Mouse (Mus musculus): Measurements from ENCODE around the gene Olfr1232. TPM values are rescaled to one million over a fixed set of nuclear protein-coding genes. Genes with fewer than 3 reads are reported as not detected.

Olfr1232 gene
- total RNA-seq (2022) = not detected

GRCm38 (mm10) chr2:89329575-89329974, at the start of gene Olfr1232:
Olfr1232 (minus strand) TSS chr2:89329675.
- no peak for DNase-seq (ENCODE audit: low spot score in 2 of 2)

- DNase-seq (ENCODE audit: low spot score in 2 of 2) = no peak
Measured at GRCm38 (mm10) chr2:89364765-89365164, 35.3 kb upstream of the Olfr1232 start, which contains the start of gene Olfr1234. Olfr1234 (minus strand) TSS chr2:89364865.

- DNase-seq (ENCODE audit: low spot score in 2 of 2) = no peak
Measured at GRCm38 (mm10) chr2:89342298-89342697, 12.8 kb upstream of the Olfr1232 start, which contains the start of gene Olfr1233. Olfr1233 (minus strand) TSS chr2:89342398.

DNA sequence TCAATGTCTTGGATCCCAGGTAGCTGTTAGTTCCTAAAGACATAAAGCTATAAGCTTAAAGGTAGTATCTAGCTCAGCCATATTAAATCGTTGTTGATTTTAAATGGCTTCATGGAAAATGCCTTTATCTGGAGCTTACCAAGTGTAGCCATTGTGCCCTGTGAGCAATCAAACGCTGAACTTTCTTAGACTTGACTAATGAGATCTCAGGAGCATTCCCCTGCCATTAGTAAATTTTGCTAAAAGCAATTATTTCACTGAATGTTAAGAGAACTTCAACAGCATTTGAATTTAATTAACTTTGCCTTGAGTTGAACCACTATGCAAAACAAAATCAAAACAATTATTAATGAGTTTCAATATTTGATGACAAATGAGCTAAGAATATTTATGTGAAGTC, 22.5 kb downstream of the Olfr1232 start, which contains the start of gene Olfr1231:
Gene Olfr1231, minus strand, starts transcription at position 101 of the 400 bp plus-strand sequence.
- no peak for DNase-seq (ENCODE audit: low spot score in 2 of 2)

DNA sequence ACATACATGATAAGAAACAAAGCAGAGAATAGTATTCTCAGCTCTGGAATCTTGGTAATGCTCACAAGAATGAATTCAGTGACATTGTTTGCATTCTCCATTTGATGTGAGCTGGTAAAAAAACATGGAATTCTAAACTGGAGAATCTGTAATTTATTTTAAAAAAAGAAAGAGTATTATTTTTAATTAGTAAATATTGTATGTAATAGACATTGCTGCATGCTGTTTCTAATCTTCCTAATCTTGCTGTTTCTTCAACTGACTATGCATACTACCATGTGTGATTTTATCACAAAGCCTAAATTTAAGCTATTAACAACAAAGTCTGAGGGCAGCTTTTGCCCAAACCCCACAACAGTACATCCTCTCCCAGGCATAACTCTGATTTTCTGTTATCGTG, 32.3 kb downstream of the Olfr1232 start, which contains the start of gene Olfr1230:
Gene Olfr1230, minus strand, starts transcription at position 101 of the 400 bp plus-strand sequence.
- no peak for DNase-seq (ENCODE audit: low spot score in 2 of 2)

DNA sequence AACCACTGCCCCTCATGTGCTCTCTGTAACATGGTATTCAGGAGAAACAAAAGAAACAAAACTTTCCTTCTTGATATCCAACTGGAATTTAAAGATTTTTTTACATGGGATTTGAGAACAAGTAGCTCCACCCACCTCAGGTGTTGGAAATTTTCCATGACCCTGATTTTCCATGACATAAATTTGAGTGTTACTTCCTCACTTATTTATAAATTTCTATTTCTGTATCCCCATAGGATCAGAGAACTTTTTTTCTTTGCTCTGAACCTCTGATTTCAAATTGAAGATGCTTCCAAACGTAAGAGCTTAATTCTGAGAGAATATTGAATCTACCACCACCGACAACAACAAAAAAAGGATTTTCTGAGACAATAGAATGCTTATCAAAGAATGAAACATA, 41.6 kb downstream of the Olfr1232 start, which contains the start of gene Olfr1229:
Gene Olfr1229, minus strand, starts transcription at position 101 of the 400 bp plus-strand sequence.
- DNase-seq (ENCODE audit: low spot score in 2 of 2) = no peak

Other genes with a start within 250 kb of the Olfr1232 start
- not detected for gene Olfr1219, start 246.2 kb downstream of the Olfr1232 start, total RNA-seq (2022)
- not detected for gene Olfr1220, start 222.8 kb downstream of the Olfr1232 start, total RNA-seq (2022)
- gene Olfr1221, start 212.4 kb downstream of the Olfr1232 start, total RNA-seq (2022) = not detected
- not detected for gene Olfr1222, start 196.6 kb downstream of the Olfr1232 start, total RNA-seq (2022)
- gene Olfr1223, start 178.1 kb downstream of the Olfr1232 start, total RNA-seq (2022) = not detected
- not detected for gene Olfr1224-ps1, start 165.6 kb downstream of the Olfr1232 start, total RNA-seq (2022)
- gene Olfr1225, start 155.0 kb downstream of the Olfr1232 start, total RNA-seq (2022) = not detected
- gene Olfr1226, start 129.6 kb downstream of the Olfr1232 start, total RNA-seq (2022) = not detected
- not detected for gene Olfr1228, start 75.6 kb downstream of the Olfr1232 start, total RNA-seq (2022)
- gene Olfr1229, start 41.7 kb downstream of the Olfr1232 start, total RNA-seq (2022) = not detected
- not detected for gene Olfr1230, start 32.4 kb downstream of the Olfr1232 start, total RNA-seq (2022)
- not detected for gene Olfr1231, start 22.6 kb downstream of the Olfr1232 start, total RNA-seq (2022)
- not detected for gene Olfr1233, start 12.7 kb upstream of the Olfr1232 start, total RNA-seq (2022)
- gene Olfr1234, start 35.2 kb upstream of the Olfr1232 start, total RNA-seq (2022) = not detected
- gene Olfr1238, start 80.0 kb upstream of the Olfr1232 start, total RNA-seq (2022) = not detected
- gene Olfr1239, start 90.7 kb upstream of the Olfr1232 start, total RNA-seq (2022) = not detected
- gene Olfr1240, start 113.3 kb upstream of the Olfr1232 start, total RNA-seq (2022) = not detected
- not detected for gene Olfr1241, start 157.5 kb upstream of the Olfr1232 start, total RNA-seq (2022)
- gene Olfr1242, start 168.7 kb upstream of the Olfr1232 start, total RNA-seq (2022) = not detected
- not detected for gene Olfr1243, start 201.8 kb upstream of the Olfr1232 start, total RNA-seq (2022)
- not detected for gene Olfr1245, start 248.8 kb upstream of the Olfr1232 start, total RNA-seq (2022)

Measured in layer of hippocampus, adult 8-10 months (tissue).